Mouse (Mus musculus): ENCODE measurements around the gene Rad51. TPM values are rescaled to one million over a fixed set of nuclear protein-coding genes. Genes with fewer than 3 reads are reported as not detected.

Rad51 gene
- total and polyA plus RNA-seq, 2 experiments from 2014 or later, result 1.2 to 8.4 TPM

DNA sequence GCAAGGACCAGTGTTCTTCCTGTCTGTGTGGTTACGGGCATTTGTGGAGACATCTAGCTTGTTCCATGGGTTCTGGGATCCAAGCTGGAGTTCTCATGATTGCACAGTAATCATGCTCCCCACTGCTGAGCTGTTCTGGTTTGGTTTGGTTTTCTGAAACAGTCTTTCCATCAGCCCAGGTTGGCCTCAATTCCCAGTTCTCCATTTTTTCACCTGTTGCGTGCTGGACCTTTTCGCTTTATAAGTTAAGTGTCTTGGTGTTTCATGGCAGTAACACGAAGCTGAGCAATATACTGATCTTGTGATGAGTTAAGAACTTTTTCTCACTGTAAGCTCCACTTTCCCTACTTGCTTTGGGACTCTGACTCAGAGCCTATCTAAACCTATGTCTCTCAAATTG, 51.4 kb downstream of the Rad51 start:
- WGBS, result 92% methylated on average over 4 of the region's 4 CpGs

DNA sequence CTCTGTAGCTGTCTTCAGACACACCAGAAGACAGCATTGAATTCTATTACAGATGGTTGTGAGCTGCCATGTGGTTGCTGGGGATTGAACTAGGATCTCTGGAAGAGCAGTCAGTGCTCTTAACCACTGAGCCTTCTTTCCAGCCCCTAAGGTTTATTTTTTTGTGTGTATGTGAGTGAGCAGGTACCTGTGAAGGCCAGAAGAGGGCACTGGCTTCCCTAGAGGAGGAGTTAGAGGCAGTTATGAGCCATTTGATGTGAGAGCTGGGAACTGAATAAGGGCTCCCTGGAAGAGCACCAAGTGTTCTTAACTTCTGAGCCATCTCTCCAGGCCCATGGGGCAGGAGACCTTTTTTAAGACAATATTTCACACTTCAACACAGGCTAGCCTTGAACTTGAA, 52.8 kb downstream of the Rad51 start:
- no peaks in the 10 kb centered on the region for H3K27me3 ChIP-seq (ENCODE audit: insufficient read depth, low read length)
- ATAC-seq (no peak), DNase-seq (no peak)
- no peak overlapping the region for H3K27ac ChIP-seq (ENCODE audit: low read depth, low read length)
- no peak for TF ChIP-seq CTCF (IDR thresholded peaks at IDR 0.05; ENCODE audit: low read depth)
- H3K4me3 ChIP-seq (ENCODE audit: low read depth, low read length), result no peak overlapping the region
- no peak overlapping the region for H3K4me2 ChIP-seq (ENCODE audit: low read depth)
- H3K4me1 ChIP-seq (ENCODE audit: insufficient read depth), result no peaks in the 10 kb centered on the region
- H3K36me3 ChIP-seq (ENCODE audit: insufficient read depth), result no peaks in the 10 kb centered on the region
- H3K9me3 ChIP-seq (ENCODE audit: low read length), result no peaks in the 10 kb centered on the region
- H3K9ac ChIP-seq, result no peak overlapping the region

More for the DNA sequence above, 51.4 kb downstream of the Rad51 start:
- Histone ChIP-seq H3K4me2 (ENCODE audit: low read depth) (no peak overlapping the region), H3K9ac (no peak overlapping the region), H3K9me3 (ENCODE audit: low read length) (no peaks in the 10 kb centered on the region), H3K27me3 (ENCODE audit: insufficient read depth, low read length) (no peaks in the 10 kb centered on the region), H3K36me3 (ENCODE audit: insufficient read depth) (no peaks in the 10 kb centered on the region), H3K4me3 (ENCODE audit: low read depth, low read length) (no peak overlapping the region), H3K27ac (ENCODE audit: low read depth, low read length) (no peak overlapping the region), H3K4me1 (ENCODE audit: insufficient read depth) (no peaks in the 10 kb centered on the region)
- no peak for TF ChIP-seq CTCF (IDR thresholded peaks at IDR 0.05; ENCODE audit: low read depth)
- ATAC-seq (no peak), DNase-seq (no peak)

DNA sequence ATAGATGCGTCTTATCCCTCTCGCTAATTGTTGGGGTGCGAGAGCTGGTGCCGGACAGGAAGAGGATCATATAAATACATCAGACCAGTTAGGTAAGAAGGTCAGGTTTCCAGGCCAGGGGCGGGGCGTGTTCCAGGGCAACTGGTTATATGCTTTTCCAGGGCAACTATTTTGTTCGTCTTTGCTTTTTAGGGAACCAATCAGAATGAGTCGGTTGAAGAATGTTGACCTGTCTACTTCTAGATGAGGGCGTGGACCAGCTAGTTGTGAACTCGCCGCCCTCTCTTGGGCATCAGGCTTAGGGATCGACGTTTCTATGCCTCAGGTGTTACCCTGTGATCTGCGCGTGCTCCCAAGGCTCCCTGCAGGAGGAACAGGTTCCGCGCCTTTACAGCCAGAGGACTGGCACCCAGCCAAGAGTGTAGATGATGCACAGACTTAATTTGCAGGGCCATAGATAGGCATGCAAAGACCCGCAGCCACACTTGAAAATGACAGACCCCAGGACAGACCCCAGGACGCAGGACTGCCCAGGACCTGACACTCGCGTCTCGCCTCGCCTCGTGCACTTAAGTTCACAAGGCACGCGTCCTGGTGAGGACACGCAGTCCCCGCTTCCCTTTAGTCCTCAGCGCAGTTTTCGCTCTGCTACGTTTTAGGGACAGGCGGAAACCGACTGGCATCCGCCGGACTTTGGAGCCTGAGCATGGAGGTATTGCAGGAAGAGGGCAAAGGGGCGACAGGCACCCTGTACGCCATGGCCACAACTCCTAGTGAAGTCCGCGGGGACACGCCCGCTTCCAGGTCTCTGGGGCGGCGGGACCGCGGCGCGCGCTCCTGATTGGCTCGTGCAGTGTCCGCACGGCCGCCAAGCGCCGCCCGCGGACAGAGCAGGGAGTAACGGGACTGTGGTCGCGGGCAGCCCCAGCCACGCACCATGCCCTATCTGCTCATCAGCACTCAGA, 54.6 kb downstream of the Rad51 start, which contains the start of gene Gchfr:
Gene Gchfr (plus strand): TSS at position 873 of the 965 bp plus-strand sequence.
- no peaks in the 10 kb centered on the region for H3K27me3 ChIP-seq (ENCODE audit: insufficient read depth, low read length)
- no peaks in the 10 kb centered on the region for H3K4me1 ChIP-seq (ENCODE audit: insufficient read depth)
- peak; percentile 70 for DNase-seq
- no peak within 1 kb of the TSS for H3K27ac ChIP-seq (ENCODE audit: low read depth, low read length)
- peaks cover 7% of the 10 kb centered on the region; the same call in 1 of the 2 replicates for H3K36me3 ChIP-seq (ENCODE audit: insufficient read depth)
- under 1% methylated on average over 60 of the region's 60 CpGs for WGBS
- peak within 1 kb of the TSS; percentile 53 for H3K4me3 ChIP-seq (ENCODE audit: low read depth, low read length)
- ATAC-seq, result peak; percentile 65
- no peaks in the 10 kb centered on the region for H3K9me3 ChIP-seq (ENCODE audit: low read length)
- no peak for TF ChIP-seq CTCF (IDR thresholded peaks at IDR 0.05; ENCODE audit: low read depth)
- peak within 1 kb of the TSS; percentile 14 for H3K9ac ChIP-seq
- H3K4me2 ChIP-seq (ENCODE audit: low read depth), result peak within 1 kb of the TSS; percentile 100

DNA sequence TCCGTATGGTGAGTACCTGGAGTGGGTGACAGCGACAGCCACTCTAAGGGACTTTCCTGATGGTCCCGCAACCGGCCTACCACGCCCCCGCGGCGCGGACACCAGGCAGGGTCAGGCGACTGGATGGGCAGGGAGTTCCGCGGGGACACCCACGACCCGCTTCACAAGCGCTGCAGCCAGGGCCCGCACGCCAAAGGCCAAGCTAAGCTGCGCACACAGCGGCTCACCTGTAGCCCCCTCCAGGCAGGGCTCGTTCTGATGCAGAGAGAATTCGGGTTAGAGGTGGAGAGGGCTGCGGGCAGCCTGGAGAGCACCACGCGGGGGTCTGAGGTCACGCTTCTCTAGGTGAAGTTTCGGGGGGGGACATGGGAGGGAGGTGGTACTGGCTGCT, 55.3 kb downstream of the Rad51 start:
- Histone ChIP-seq H3K9ac (peak overlapping the region; percentile 14; the same call in 1 of the 2 replicates), H3K4me1 (ENCODE audit: insufficient read depth) (no peaks in the 10 kb centered on the region), H3K36me3 (ENCODE audit: insufficient read depth) (peaks cover 11% of the 10 kb centered on the region; the same call in 1 of the 2 replicates), H3K9me3 (ENCODE audit: low read length) (no peaks in the 10 kb centered on the region), H3K27ac (ENCODE audit: low read depth, low read length) (no peak overlapping the region), H3K4me2 (ENCODE audit: low read depth) (peak overlapping the region; percentile 100), H3K27me3 (ENCODE audit: insufficient read depth, low read length) (no peaks in the 10 kb centered on the region), H3K4me3 (ENCODE audit: low read depth, low read length) (peak overlapping the region; percentile 53)
- TF ChIP-seq CTCF (IDR thresholded peaks at IDR 0.05; ENCODE audit: low read depth), result no peak
- 5% methylated on average over 26 of the region's 26 CpGs for WGBS
- DNase-seq (no peak), ATAC-seq (peak; percentile 11; the same call in 1 of the 2 replicates)

GRCm38 (mm10) chr2:119170282-119170681, 57.7 kb downstream of the Rad51 start:
- H3K4me1 ChIP-seq (ENCODE audit: insufficient read depth), result no peaks in the 10 kb centered on the region
- H3K4me3 ChIP-seq (ENCODE audit: low read depth, low read length), result no peak overlapping the region
- peaks cover 19% of the 10 kb centered on the region for H3K36me3 ChIP-seq (ENCODE audit: insufficient read depth)
- no peak for DNase-seq
- no peaks in the 10 kb centered on the region for H3K9me3 ChIP-seq (ENCODE audit: low read length)
- H3K9ac ChIP-seq, result no peak overlapping the region
- no peak for ATAC-seq
- H3K4me2 ChIP-seq (ENCODE audit: low read depth), result no peak overlapping the region
- TF ChIP-seq CTCF (IDR thresholded peaks at IDR 0.05; ENCODE audit: low read depth), result no peak
- no peak overlapping the region for H3K27ac ChIP-seq (ENCODE audit: low read depth, low read length)
- WGBS, result 80% methylated on average over 2 of the region's 2 CpGs
- no peaks in the 10 kb centered on the region for H3K27me3 ChIP-seq (ENCODE audit: insufficient read depth, low read length)

DNA sequence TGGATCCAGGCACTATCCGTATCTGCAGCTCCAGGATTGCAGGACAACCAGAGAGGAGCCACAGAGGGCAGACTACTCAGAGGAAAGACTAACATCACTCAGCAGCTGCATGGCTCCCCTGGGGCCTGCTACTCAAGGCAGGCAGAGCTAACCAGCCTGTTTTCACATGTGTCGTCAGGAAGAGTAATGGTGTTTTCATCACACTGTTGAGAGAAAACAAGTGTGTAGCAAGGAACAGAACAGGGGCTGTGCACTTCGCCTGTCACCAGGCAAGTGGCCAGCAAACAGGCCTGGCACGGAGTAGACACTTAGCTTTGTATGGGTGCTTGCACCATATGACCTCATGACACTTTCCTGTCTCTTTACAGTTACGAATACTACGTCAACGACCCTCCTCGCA, 59.0 kb downstream of the Rad51 start:
- ATAC-seq, result no peak
- Histone ChIP-seq H3K9me3 (ENCODE audit: low read length) (no peaks in the 10 kb centered on the region), H3K27ac (ENCODE audit: low read depth, low read length) (no peak overlapping the region), H3K4me3 (ENCODE audit: low read depth, low read length) (no peak overlapping the region), H3K4me2 (ENCODE audit: low read depth) (no peak overlapping the region), H3K9ac (no peak overlapping the region), H3K27me3 (ENCODE audit: insufficient read depth, low read length) (no peaks in the 10 kb centered on the region), H3K36me3 (ENCODE audit: insufficient read depth) (peaks cover 25% of the 10 kb centered on the region), H3K4me1 (ENCODE audit: insufficient read depth) (no peaks in the 10 kb centered on the region)
- WGBS, result 77% methylated on average over 8 of the region's 8 CpGs
- no peak for TF ChIP-seq CTCF (IDR thresholded peaks at IDR 0.05; ENCODE audit: low read depth)
- DNase-seq, result no peak

DNA sequence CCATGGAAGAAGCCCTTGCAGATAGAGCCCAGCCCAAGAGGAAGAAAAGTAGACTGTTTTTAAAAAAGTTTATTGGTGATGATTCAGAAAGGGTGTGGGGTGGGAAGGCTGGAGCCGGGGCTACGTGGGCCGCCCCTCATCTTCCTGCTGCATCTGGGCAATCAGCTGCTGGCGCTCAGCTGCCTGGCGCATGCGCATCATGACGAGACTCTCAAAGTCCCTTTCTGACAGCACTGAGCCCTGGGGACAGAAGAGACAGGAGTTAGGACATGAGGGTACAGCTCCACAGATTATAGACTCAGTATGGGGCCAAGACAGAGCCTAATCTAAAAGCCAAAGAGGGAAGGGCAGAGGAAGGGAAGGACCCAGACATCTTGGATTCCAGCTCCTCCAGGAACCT, 59.9 kb downstream of the Rad51 start:
- no peak for ATAC-seq
- Histone ChIP-seq H3K4me3 (ENCODE audit: low read depth, low read length) (no peak overlapping the region), H3K4me1 (ENCODE audit: insufficient read depth) (no peaks in the 10 kb centered on the region), H3K27me3 (ENCODE audit: insufficient read depth, low read length) (no peaks in the 10 kb centered on the region), H3K36me3 (ENCODE audit: insufficient read depth) (peaks cover 25% of the 10 kb centered on the region), H3K27ac (ENCODE audit: low read depth, low read length) (no peak overlapping the region), H3K4me2 (ENCODE audit: low read depth) (no peak overlapping the region), H3K9me3 (ENCODE audit: low read length) (no peaks in the 10 kb centered on the region), H3K9ac (no peak overlapping the region)
- 85% methylated on average over 7 of the region's 7 CpGs for WGBS
- no peak for TF ChIP-seq CTCF (IDR thresholded peaks at IDR 0.05; ENCODE audit: low read depth)
- no peak for DNase-seq
